Mouse (Mus musculus) cortical plate, adult 2 months (tissue): ENCODE data around the gene Tubgcp3. TPM values are rescaled to one million over a fixed set of nuclear protein-coding genes. Genes with fewer than 3 reads are reported as not detected.
"Not testable (repeated sequence)": the region's sequence is repeated elsewhere in the genome, so short reads cannot be mapped to it uniquely, and the experiment has no call there.

Experiments used
- H3K27ac ChIP-seq: fragments of 200-500 bp; 2 replicates; pipeline ENCODE4 v1.5.1; 2012; ENCODE audit warnings: low read length, control low read depth, inconsistent platforms; ENCODE audit not compliant: insufficient read depth
- H3K4me1 ChIP-seq: fragments of 200-500 bp; 2 replicates; pipeline ENCODE4 v1.6.1; 2011; ENCODE audit warnings: low read length; ENCODE audit not compliant: control insufficient read depth, insufficient read depth
- H3K4me3 ChIP-seq: fragments of 200-500 bp; 2 replicates; pipeline ENCODE4 v1.5.1; 2011; ENCODE audit warnings: mild to moderate bottlenecking, low read length, control low read depth; ENCODE audit not compliant: insufficient read depth
- CTCF ChIP-seq: fragments of 200-500 bp; IDR thresholded peaks from 2 replicates; pipeline ENCODE4 v1.5.1; 2011; ENCODE audit warnings: mild to moderate bottlenecking, control low read depth, low read length; ENCODE audit not compliant: insufficient read depth; ENCODE audit errors: extremely low read depth
- POLR2A ChIP-seq: fragments of 200-500 bp; IDR thresholded peaks from 2 replicates; pipeline ENCODE4 v1.6.1; 2011; ENCODE audit warnings: mild to moderate bottlenecking, low read length, control low read depth; ENCODE audit not compliant: insufficient read depth; ENCODE audit errors: extremely low read depth
- polyA plus RNA-seq: library from polyadenylated mRNA; depleted of rRNA; stranded (reverse); fragments of >200 nt; gene quantifications from 2 replicates; pipeline ENCODE4 v1.2.3, GENCODE M21; 2012

Tubgcp3 gene
- polyA plus RNA-seq, 1 experiment: 52.7 TPM

DNA sequence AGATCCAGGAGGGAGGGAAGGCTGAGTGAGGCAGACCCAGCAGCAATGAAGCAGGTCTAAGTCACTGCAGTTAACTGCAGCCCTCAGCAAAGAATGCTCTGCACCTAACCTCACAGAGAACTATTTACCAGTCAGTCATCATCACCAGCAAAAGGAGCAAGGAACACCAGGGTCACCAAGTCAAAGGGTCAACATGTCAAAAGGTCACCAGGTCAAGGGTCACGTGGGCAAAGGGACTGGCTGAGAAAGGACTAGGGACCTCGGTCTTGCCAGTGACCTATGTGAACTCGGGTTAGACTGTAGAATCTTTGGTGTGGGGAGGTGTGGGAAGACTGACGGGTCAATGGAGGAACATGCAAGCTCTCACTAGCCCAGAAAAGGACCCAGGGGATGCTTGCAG, 25.5 kb downstream of the Tubgcp3 start:
- no peaks in the 10 kb centered on the region for H3K4me1 ChIP-seq
- no peak overlapping the region for H3K4me3 ChIP-seq
- TF ChIP-seq POLR2A (no peak), CTCF (no peak)
- H3K27ac ChIP-seq: no peak overlapping the region

DNA sequence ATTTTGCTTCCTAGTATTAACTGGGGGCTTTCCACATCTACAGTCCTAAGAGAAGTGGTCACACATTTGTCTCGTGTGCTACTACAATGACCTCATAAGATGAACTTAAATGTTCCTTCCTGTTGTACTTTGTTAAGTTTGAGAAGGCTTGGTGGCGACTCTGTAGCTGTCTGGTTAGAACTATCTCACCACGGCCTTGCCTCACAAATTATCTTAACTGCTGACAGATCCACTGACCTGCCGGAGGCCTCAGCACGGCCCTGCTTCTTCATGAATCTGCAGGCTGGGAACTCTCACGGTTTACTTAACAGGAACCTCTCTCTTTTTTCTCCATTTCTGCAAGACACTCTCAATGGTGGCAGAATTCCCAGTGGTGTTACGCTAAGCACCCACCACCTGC, 27.2 kb downstream of the Tubgcp3 start:
- Histone ChIP-seq H3K4me1 (no peaks in the 10 kb centered on the region), H3K4me3 (no peak overlapping the region), H3K27ac (no peak overlapping the region)
- no peak for TF ChIP-seq CTCF
- TF ChIP-seq POLR2A: no peak

DNA sequence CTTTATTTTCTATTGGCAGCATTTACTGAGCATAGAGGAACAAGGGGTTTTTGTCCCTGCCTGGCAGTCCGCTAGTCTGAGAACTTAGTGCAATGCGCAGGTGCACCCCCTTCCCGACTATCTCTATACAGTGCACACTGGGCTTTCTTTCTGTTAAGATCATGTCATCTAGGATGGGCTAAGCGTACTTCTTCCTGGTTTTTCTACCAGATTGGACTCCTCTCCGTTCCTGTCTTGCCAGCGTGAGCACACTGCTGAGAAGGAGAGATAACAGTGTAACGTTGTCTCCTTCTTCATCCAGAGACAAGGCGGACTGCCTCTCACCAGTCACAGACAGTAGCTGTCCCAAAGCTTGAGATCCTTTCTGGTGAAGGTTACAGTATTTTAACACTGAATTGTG, 27.7 kb downstream of the Tubgcp3 start:
- TF ChIP-seq CTCF (no peak), POLR2A (no peak)
- no peaks in the 10 kb centered on the region for H3K4me1 ChIP-seq
- no peak overlapping the region for H3K27ac ChIP-seq
- H3K4me3 ChIP-seq: no peak overlapping the region

DNA sequence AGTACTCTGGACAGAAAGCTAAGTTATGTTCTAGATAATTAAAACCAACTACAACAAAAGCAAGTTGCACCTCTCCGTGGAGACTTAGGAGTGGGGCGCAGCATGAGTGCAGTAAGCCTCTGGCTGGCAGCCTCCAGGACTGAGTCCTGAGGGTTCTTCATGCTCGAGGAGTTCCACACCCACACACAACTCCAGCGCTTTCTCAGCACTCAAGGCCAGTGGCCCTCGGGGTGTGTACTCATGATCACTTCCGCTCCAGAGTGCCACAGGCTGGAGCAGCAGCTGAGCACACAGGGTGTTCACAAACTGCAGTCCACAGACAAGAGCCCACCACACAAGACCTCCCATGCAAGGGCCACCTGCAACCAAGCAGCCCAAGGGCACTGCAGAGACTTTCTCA, 30.5 kb downstream of the Tubgcp3 start:
- no peak for TF ChIP-seq POLR2A
- no peak for TF ChIP-seq CTCF
- no peak overlapping the region for H3K4me3 ChIP-seq
- H3K27ac ChIP-seq: no peak overlapping the region
- no peaks in the 10 kb centered on the region for H3K4me1 ChIP-seq

DNA sequence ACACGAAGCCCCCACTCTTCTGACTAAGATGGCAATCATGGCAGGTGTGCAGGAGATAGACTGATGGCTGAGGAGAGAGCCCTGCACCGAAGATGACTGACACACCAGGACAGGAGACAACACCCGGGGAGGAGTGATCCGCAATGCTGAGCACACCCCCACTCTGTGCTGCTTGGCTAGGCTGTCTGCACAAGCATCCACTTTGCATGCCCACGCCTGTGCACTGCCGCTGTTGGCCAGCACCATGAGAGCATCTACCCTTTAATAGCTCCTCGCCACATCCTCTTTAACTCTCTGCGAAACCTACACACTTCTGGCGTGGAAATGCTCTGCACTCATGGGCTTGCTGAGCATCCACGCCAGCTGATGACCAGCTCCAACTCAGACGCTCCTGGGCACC, 33.6 kb downstream of the Tubgcp3 start:
- H3K4me3 ChIP-seq: no peak overlapping the region
- H3K4me1 ChIP-seq: peaks cover 2% of the 10 kb centered on the region
- no peak overlapping the region for H3K27ac ChIP-seq
- no peak for TF ChIP-seq CTCF
- no peak for TF ChIP-seq POLR2A

DNA sequence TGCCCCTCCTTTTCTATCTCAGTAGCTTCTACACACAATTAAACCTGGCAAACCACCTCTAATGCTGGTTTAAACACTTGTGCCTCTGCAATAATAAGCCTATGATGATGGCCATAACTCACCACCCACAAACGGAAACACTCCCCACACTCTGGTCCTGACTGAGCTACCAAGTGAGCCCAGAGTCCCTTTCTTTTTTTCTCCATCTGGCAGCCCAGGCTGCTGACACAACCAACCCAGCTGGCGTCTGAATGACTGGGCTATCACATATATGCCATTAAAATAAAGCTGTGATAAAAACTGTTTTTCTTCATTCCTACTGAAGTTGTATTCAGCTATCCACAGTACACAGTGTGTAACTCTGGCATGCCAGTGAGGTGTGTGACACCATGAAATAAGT, 36.7 kb downstream of the Tubgcp3 start:
- Histone ChIP-seq H3K4me3 (no peak overlapping the region), H3K4me1 (peaks cover 2% of the 10 kb centered on the region), H3K27ac (no peak overlapping the region)
- no peak for TF ChIP-seq POLR2A
- TF ChIP-seq CTCF: no peak

DNA sequence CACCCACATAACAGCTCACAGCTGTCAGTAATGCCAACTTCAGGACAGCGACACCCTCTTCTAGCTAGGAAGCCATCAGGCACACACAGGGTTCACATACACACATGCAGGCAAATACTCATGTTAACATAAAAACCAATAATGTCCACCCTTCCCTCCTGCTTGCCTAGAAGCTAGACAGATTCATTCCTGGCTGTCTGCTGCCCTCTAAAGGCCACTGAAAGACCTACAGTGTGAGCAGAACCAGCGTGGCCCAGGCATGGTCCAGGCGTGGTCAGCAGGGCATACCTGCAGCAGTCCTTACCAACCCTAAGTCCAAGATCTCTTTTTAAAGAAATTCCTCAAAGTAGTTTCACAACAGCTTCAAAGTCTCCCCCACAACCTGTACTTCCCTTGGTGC, 43.0 kb downstream of the Tubgcp3 start:
- no peaks in the 10 kb centered on the region; the same call in 1 of the 2 replicates for H3K4me1 ChIP-seq
- TF ChIP-seq CTCF: peak; percentile 84
- no peak for TF ChIP-seq POLR2A
- H3K27ac ChIP-seq: no peak overlapping the region
- no peak overlapping the region for H3K4me3 ChIP-seq

DNA sequence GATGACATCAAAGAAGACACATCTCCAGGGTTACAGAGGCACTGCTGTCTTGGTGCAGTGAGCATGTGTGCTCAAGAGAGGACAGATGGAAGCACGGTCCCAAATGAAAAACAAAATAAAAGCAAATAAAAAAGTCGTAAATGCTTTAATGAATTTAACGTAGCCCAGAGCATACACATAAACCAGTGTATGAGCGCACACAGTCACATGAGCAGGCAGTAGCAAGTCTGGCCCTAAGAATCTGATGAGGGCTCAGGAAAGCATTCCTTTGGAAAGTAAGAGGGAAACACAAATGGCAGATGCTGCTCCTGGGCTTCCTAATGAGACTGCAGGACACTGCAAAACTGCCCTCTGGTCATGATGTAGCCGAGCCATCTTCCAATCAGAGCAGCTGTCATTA, 46.2 kb downstream of the Tubgcp3 start:
- no peak overlapping the region for H3K27ac ChIP-seq
- peaks cover 2% of the 10 kb centered on the region; the same call in 1 of the 2 replicates for H3K4me1 ChIP-seq
- H3K4me3 ChIP-seq: no peak overlapping the region
- TF ChIP-seq CTCF: no peak
- no peak for TF ChIP-seq POLR2A

DNA sequence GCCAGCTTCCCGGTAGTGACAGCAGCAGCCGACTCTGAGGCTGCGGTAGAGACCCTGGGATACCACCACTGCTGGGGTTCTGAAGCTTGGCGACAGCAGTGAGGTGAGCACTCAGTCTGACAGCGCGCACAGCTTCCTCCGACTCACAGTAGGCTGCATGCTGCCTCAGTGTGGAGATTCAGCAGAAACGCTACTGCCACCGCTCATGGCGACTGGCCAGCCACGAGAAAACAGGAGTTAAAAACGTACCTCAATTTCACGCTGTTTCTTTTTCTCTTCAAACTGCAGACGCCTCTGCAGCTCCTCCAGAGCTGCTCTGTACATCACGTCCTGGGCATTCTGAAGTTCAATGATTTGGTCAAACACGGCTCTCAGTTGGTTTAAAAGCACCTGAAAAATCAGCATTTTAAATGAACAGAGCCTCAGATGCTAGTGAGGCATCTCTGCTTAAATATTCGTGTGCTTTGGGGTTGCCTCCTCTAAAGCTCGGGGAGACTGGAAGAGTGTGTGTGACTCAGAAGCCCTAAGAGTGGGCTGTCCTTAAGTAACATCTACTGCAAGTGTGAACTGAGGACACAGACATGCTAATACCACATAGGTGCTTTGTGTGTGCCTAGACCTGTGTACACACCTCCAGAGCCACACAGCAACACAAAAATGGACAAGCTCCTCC, 50.4 kb downstream of the Tubgcp3 start:
- peaks cover 2% of the 10 kb centered on the region; the same call in 1 of the 2 replicates for H3K4me1 ChIP-seq
- H3K27ac ChIP-seq: no peak overlapping the region
- TF ChIP-seq POLR2A: no peak
- no peak for TF ChIP-seq CTCF
- H3K4me3 ChIP-seq: no peak overlapping the region

DNA sequence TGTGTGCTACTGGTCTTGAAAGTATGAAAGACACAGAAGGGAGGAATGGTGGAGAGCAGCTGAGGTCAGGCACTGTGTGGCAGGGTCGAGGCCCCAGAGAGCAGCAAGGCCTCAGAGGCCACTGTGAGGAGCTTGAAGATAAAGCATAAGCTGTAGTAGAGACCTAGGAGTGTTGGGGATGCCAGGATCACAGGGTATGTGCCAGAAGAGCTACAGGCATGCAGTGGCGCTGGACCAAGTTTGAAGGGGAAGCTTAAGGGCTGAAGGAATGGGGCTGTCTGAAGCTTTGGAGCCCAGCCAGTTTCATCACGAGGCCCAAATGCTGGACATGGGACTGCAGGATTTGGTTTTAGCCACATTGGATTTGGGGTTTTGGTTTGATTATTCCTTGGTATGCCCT, 54.7 kb downstream of the Tubgcp3 start:
- H3K27ac ChIP-seq, H3K4me3 ChIP-seq, H3K4me1 ChIP-seq: not testable (repeated sequence)

DNA sequence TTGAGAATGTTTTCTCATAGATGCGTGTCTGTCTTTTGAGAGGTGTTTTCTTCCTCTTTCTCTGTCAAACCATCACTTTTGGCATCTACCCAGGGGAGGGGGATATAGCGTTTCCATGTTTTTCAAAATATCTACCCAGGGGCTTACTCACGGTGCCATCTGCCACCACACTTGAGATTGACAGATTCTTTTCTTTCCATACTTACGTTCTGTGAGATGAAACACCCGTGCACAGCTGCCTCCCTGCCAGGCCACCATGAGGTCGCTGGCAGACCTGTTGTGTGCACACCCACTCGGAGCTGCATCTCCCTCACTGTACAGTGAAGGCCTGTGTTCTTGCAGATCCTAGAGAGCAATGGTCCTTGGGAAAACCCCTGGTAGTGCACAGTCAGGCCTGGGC, 58.8 kb downstream of the Tubgcp3 start:
- TF ChIP-seq CTCF (no peak), POLR2A (no peak)
- Histone ChIP-seq H3K4me1 (no peaks in the 10 kb centered on the region), H3K27ac (no peak overlapping the region), H3K4me3 (no peak overlapping the region)
